Mouse (Mus musculus) layer of hippocampus, adult 11-12 months (tissue): Measurements from ENCODE around the gene Pcsk1n.
A peak's percentile ranks its signal among the peaks of the same experiment; 100 is the strongest.
"Not testable (repeated sequence)": the region's sequence is repeated elsewhere in the genome, so short reads cannot be mapped to it uniquely, and the experiment has no call there.

ENCODE experiments used
- DNase-seq: peaks from one replicate; pipeline ENCODE4 v3.0.0; 2022; ENCODE audit warnings: low spot score

Pcsk1n gene

GRCm38 (mm10) chrX:7919601-7920383 is at the start of gene Pcsk1n:
Gene Pcsk1n (plus strand): TSS chrX:7919822.
- peak; percentile 41 for DNase-seq

- no peak for DNase-seq
Observed at GRCm38 (mm10) chrX:7869826-7870225, 49.8 kb upstream of the Pcsk1n start.

- peak; percentile 79 for DNase-seq
Observed at GRCm38 (mm10) chrX:7878007-7878419, 41.6 kb upstream of the Pcsk1n start, which contains the start of gene Pim2. Gene Pim2 (plus strand): TSS chrX:7878262.

GRCm38 (mm10) chrX:7878495-7878894 is 41.1 kb upstream of the Pcsk1n start:
- DNase-seq: no peak

- DNase-seq: peak; percentile 64
Observed at GRCm38 (mm10) chrX:7879819-7880218, 39.8 kb upstream of the Pcsk1n start.

GRCm38 (mm10) chrX:7883841-7884567 is 35.6 kb upstream of the Pcsk1n start, which contains the start of gene Slc35a2:
Gene Slc35a2 (plus strand): TSS chrX:7884028.
- DNase-seq: peak; percentile 85

GRCm38 (mm10) chrX:7898211-7898610 is 21.4 kb upstream of the Pcsk1n start:
- no peak for DNase-seq

GRCm38 (mm10) chrX:7898880-7899874 is 20.4 kb upstream of the Pcsk1n start, which contains the start of the genes Pqbp1 and Timm17b:
Gene Pqbp1 (minus strand): TSS chrX:7899269.
Gene Timm17b (plus strand): TSS chrX:7899357.
- peak; percentile 90 for DNase-seq

GRCm38 (mm10) chrX:7904441-7904840 is 15.2 kb upstream of the Pcsk1n start:
- DNase-seq: no peak

- no peak for DNase-seq
Observed at GRCm38 (mm10) chrX:7907735-7908134, 11.9 kb upstream of the Pcsk1n start, which contains the start of gene Gm10491. Gene Gm10491 (minus strand): TSS chrX:7907835.

GRCm38 (mm10) chrX:7909242-7909641 is 10.4 kb upstream of the Pcsk1n start, which contains the start of gene Gm10490:
Gene Gm10490 (plus strand): TSS chrX:7909542.
- not testable (repeated sequence) for DNase-seq

- DNase-seq: no peak
Observed at GRCm38 (mm10) chrX:7910473-7910872, 9.1 kb upstream of the Pcsk1n start.

GRCm38 (mm10) chrX:7915669-7916068 is 4.0 kb upstream of the Pcsk1n start:
- DNase-seq: not testable (repeated sequence)

GRCm38 (mm10) chrX:7917960-7918359 is 1.7 kb upstream of the Pcsk1n start:
- DNase-seq: not testable (repeated sequence)

- no peak for DNase-seq
Observed at GRCm38 (mm10) chrX:7922032-7922431, 2.4 kb downstream of the Pcsk1n start.

GRCm38 (mm10) chrX:7926266-7926665 is 6.6 kb downstream of the Pcsk1n start:
- DNase-seq: no peak

GRCm38 (mm10) chrX:7927116-7927515 is 7.5 kb downstream of the Pcsk1n start:
- no peak for DNase-seq

GRCm38 (mm10) chrX:7928270-7928790 is 8.7 kb downstream of the Pcsk1n start, which contains the start of gene Eras:
Gene Eras (minus strand): TSS chrX:7928607.
- DNase-seq: no peak

GRCm38 (mm10) chrX:7936874-7937273 is 17.3 kb downstream of the Pcsk1n start:
- DNase-seq: no peak

- DNase-seq: no peak
Observed at GRCm38 (mm10) chrX:7937667-7938066, 18.0 kb downstream of the Pcsk1n start.

- DNase-seq: no peak
Observed at GRCm38 (mm10) chrX:7945618-7946017, 26.0 kb downstream of the Pcsk1n start.
